Mouse (Mus musculus) limb, embryonic 14.5 days (tissue): ENCODE measurements around the gene Gpr19. TPM values are rescaled to one million over a fixed set of nuclear protein-coding genes. Genes with fewer than 3 reads are reported as not detected.

Source experiments
- ATAC-seq: fragments of 200-750 bp; cut with Nextera tagmentation; 2 replicates; pipeline ENCODE4 v1.8.0; 2017; ENCODE audit warnings: low read depth, moderate number of reproducible peaks, moderate TSS enrichment; ENCODE audit not compliant: low FRiP score
- DNase-seq: peaks from one replicate; pipeline ENCODE4 v3.0.0-alpha.2; 2015; ENCODE audit warnings: low spot score
- H3K27ac ChIP-seq: fragments of 300-500 bp; sonication (generic); replicated peaks from 2 replicates; pipeline ENCODE4 v1.5.1; 2014; ENCODE audit warnings: low read depth, mild to moderate bottlenecking, low read length, moderate library complexity, mixed read lengths
- H3K27me3 ChIP-seq: fragments of 300-500 bp; sonication (generic); 2 replicates; pipeline ENCODE4 v1.6.1; 2014; ENCODE audit warnings: low read length, mixed read lengths; ENCODE audit not compliant: control insufficient read depth, insufficient read depth
- H3K36me3 ChIP-seq: fragments of 300-500 bp; sonication (generic); 2 replicates; pipeline ENCODE4 v1.6.1; 2014; ENCODE audit warnings: mild to moderate bottlenecking, low read length, moderate library complexity, mixed read lengths; ENCODE audit not compliant: control insufficient read depth, insufficient read depth
- H3K4me1 ChIP-seq: fragments of 300-500 bp; sonication (generic); 2 replicates; pipeline ENCODE4 v1.6.1; 2014; ENCODE audit warnings: antibody characterized with exemption, low read length, mixed read lengths; ENCODE audit not compliant: control insufficient read depth, insufficient read depth
- H3K4me2 ChIP-seq: fragments of 300-500 bp; sonication (generic); replicated peaks from 2 replicates; pipeline ENCODE4 v1.6.1; 2014; ENCODE audit warnings: low read depth, mild to moderate bottlenecking, low read length, moderate library complexity; ENCODE audit not compliant: severe bottlenecking
- H3K4me3 ChIP-seq: fragments of 300-500 bp; sonication (generic); replicated peaks from 2 replicates; pipeline ENCODE4 v1.5.1; 2014; ENCODE audit warnings: low read length
- H3K9ac ChIP-seq: fragments of 300-500 bp; sonication (generic); 2 replicates; pipeline ENCODE4 v1.6.1; 2014; ENCODE audit warnings: mild to moderate bottlenecking, low read depth, low read length, moderate library complexity; ENCODE audit not compliant: severe bottlenecking
- H3K9me3 ChIP-seq: fragments of 300-500 bp; sonication (generic); 2 replicates; pipeline ENCODE4 v1.6.1; 2016; ENCODE audit warnings: low read length; ENCODE audit not compliant: control insufficient read depth
- POLR2A ChIP-seq: fragments of 200-500 bp; IDR thresholded peaks from 2 replicates; pipeline ENCODE4 v1.8.0; 2012; ENCODE audit warnings: inconsistent platforms, mild to moderate bottlenecking, moderate library complexity, borderline replicate concordance; ENCODE audit not compliant: insufficient read depth, insufficient read length; ENCODE audit errors: extremely low read depth
- WGBS: fragments of 180-500 bp; shearing (Covaris S2); extraction: QIAGEN DNeasy Blood & Tissue Kit; methylation state at CpG from one replicate; pipeline ENCODE4 v1.1.7; 2014; 5-methylcytosine and 5-hydroxymethylcytosine counted together
- polyA plus RNA-seq, 2 experiments: library from polyadenylated mRNA; depleted of rRNA in 1 of 2; stranded (reverse) in 1 of 2; unstranded in 1 of 2; fragments of >200 nt; fragmentation: Nextera tagmentation in 1 of 2; extraction: Ambion mirVana in 1 of 2; gene quantifications; 2 replicates each; pipeline versions ENCODE4 v1.2.1 to v1.2.3; 2012 to 2014

Gpr19 gene
- polyA plus RNA-seq, 2 experiments, result 7.9 to 8.9 TPM

- DNase-seq, result no peak
- Histone ChIP-seq H3K4me3 (no peak overlapping the region), H3K9ac (no peak overlapping the region), H3K9me3 (no peaks in the 10 kb centered on the region), H3K27me3 (no peaks in the 10 kb centered on the region), H3K4me1 (peaks cover 17% of the 10 kb centered on the region), H3K27ac (no peak overlapping the region), H3K36me3 (no peaks in the 10 kb centered on the region), H3K4me2 (no peak overlapping the region)
- no peak for ATAC-seq
- 84% methylated on average over 3 of the region's 3 CpGs for WGBS
- no peak for TF ChIP-seq POLR2A
These were observed 32.8 kb upstream of the Gpr19 start for GRCm38 (mm10) chr6:134931146-134931545.

GRCm38 (mm10) chr6:134930383-134930782, 32.0 kb upstream of the Gpr19 start:
- H3K9me3 ChIP-seq, result no peaks in the 10 kb centered on the region
- WGBS, result 74% methylated on average over 7 of the region's 7 CpGs
- no peak overlapping the region for H3K27ac ChIP-seq
- peak overlapping the region; percentile 56 for H3K4me3 ChIP-seq
- H3K27me3 ChIP-seq, result no peaks in the 10 kb centered on the region
- H3K4me2 ChIP-seq, result peak overlapping the region; percentile 96
- H3K4me1 ChIP-seq, result peaks cover 17% of the 10 kb centered on the region
- no peak overlapping the region for H3K9ac ChIP-seq
- peaks cover 4% of the 10 kb centered on the region for H3K36me3 ChIP-seq
- ATAC-seq (no peak), DNase-seq (no peak)
- no peak for TF ChIP-seq POLR2A

GRCm38 (mm10) chr6:134929926-134930325, 31.5 kb upstream of the Gpr19 start:
- no peak overlapping the region for H3K27ac ChIP-seq
- H3K9ac ChIP-seq, result 0 out of 2 replicates have a peak overlapping the region, but pooled peaks have one; percentile 8
- peaks cover 17% of the 10 kb centered on the region for H3K4me1 ChIP-seq
- peak overlapping the region; percentile 56 for H3K4me3 ChIP-seq
- no peak for TF ChIP-seq POLR2A
- 56% methylated on average over 4 of the region's 4 CpGs for WGBS
- no peaks in the 10 kb centered on the region for H3K27me3 ChIP-seq
- no peaks in the 10 kb centered on the region for H3K9me3 ChIP-seq
- no peak for ATAC-seq
- no peak for DNase-seq
- peaks cover 7% of the 10 kb centered on the region for H3K36me3 ChIP-seq
- peak overlapping the region; percentile 96 for H3K4me2 ChIP-seq

GRCm38 (mm10) chr6:134928889-134929310, 30.5 kb upstream of the Gpr19 start:
- Histone ChIP-seq H3K4me2 (peak overlapping the region; percentile 96), H3K36me3 (peaks cover 11% of the 10 kb centered on the region), H3K4me3 (peak overlapping the region; percentile 56), H3K9ac (peak overlapping the region; percentile 87), H3K9me3 (no peaks in the 10 kb centered on the region), H3K27me3 (no peaks in the 10 kb centered on the region), H3K27ac (peak overlapping the region; percentile 99), H3K4me1 (peaks cover 18% of the 10 kb centered on the region)
- no peak for DNase-seq
- TF ChIP-seq POLR2A, result no peak
- ATAC-seq, result peak; percentile 47
- under 1% methylated on average over 15 of the region's 15 CpGs for whole genome bisulfite sequencing

GRCm38 (mm10) chr6:134928096-134928888, 29.9 kb upstream of the Gpr19 start:
- Histone ChIP-seq H3K4me1 (peaks cover 24% of the 10 kb centered on the region), H3K4me2 (peak overlapping the region; percentile 96), H3K27me3 (no peaks in the 10 kb centered on the region), H3K27ac (peak overlapping the region; percentile 99), H3K36me3 (peaks cover 17% of the 10 kb centered on the region), H3K4me3 (peak overlapping the region; percentile 56), H3K9ac (peak overlapping the region; percentile 87), H3K9me3 (no peaks in the 10 kb centered on the region)
- under 1% methylated on average over 50 of the region's 63 CpGs for WGBS
- 0 out of 2 replicates have a peak, but pooled peaks have one; percentile 53 for TF ChIP-seq POLR2A
- DNase-seq (peak; percentile 94), ATAC-seq (peak; percentile 91)
